Mouse (Mus musculus): ENCODE results near the gene Dpy19l1. TPM values are rescaled to one million over a fixed set of nuclear protein-coding genes. Genes with fewer than 3 reads are reported as not detected.
A peak's percentile ranks its signal among the peaks of the same experiment; 100 is the strongest.

The Dpy19l1 gene
- polyA plus RNA-seq (2015; fragmentation: Nextera tagmentation; extraction: Ambion mirVana): 16.3 and 16.4 TPM in 2 replicates

- Histone ChIP-seq H3K4me1 (peaks cover 9% of the 10 kb centered on the region), H3K27me3 (replicated peaks) (no peaks in the 10 kb centered on the region), H3K36me3 (no peaks in the 10 kb centered on the region), H3K27ac (peak within 1 kb of the TSS; percentile 88), H3K9me3 (no peaks in the 10 kb centered on the region), H3K4me3 (replicated peaks) (peak within 1 kb of the TSS; percentile 77), H3K4me2 (peak within 1 kb of the TSS; percentile 67), H3K9ac (peak within 1 kb of the TSS; percentile 60)
- peak; percentile 97 for ATAC-seq (ENCODE audit: insufficient read depth, low FRiP score, low read depth)
- under 1% methylated on average over 95 of the region's 99 CpGs for WGBS
Measured at GRCm38 (mm10) chr9:24503067-24503857, at the start of gene Dpy19l1. Gene Dpy19l1, minus strand, starts transcription at chr9:24503140.

- 31% methylated on average over 2 of the region's 2 CpGs for WGBS
- Histone ChIP-seq H3K4me3 (replicated peaks) (no peak overlapping the region), H3K9ac (no peak overlapping the region), H3K9me3 (no peaks in the 10 kb centered on the region), H3K4me1 (no peaks in the 10 kb centered on the region), H3K36me3 (no peaks in the 10 kb centered on the region), H3K4me2 (no peak overlapping the region), H3K27me3 (replicated peaks) (no peaks in the 10 kb centered on the region), H3K27ac (no peak overlapping the region)
- ATAC-seq (ENCODE audit: insufficient read depth, low FRiP score, low read depth): no peak
Measured at GRCm38 (mm10) chr9:24538159-24538558, 35.2 kb upstream of the Dpy19l1 start.

GRCm38 (mm10) chr9:24516575-24517139 is 13.7 kb upstream of the Dpy19l1 start:
- Histone ChIP-seq H3K27ac (no peak overlapping the region), H3K27me3 (replicated peaks) (no peaks in the 10 kb centered on the region), H3K4me3 (replicated peaks) (no peak overlapping the region), H3K4me2 (no peak overlapping the region), H3K4me1 (no peaks in the 10 kb centered on the region), H3K9ac (no peak overlapping the region), H3K9me3 (no peaks in the 10 kb centered on the region), H3K36me3 (no peaks in the 10 kb centered on the region)
- 53% methylated on average over 10 of the region's 10 CpGs for WGBS
- ATAC-seq (ENCODE audit: insufficient read depth, low FRiP score, low read depth): no peak

- Histone ChIP-seq H3K27ac (no peak overlapping the region), H3K36me3 (no peaks in the 10 kb centered on the region), H3K4me3 (replicated peaks) (no peak overlapping the region), H3K4me1 (no peaks in the 10 kb centered on the region), H3K27me3 (replicated peaks) (no peaks in the 10 kb centered on the region), H3K9ac (no peak overlapping the region), H3K4me2 (no peak overlapping the region), H3K9me3 (no peaks in the 10 kb centered on the region)
- WGBS: 73% methylated on average over 5 of the region's 5 CpGs
- ATAC-seq (ENCODE audit: insufficient read depth, low FRiP score, low read depth): no peak
Measured at GRCm38 (mm10) chr9:24514078-24514469, 11.1 kb upstream of the Dpy19l1 start.

- 73% methylated on average over 9 of the region's 9 CpGs for WGBS
- ATAC-seq (ENCODE audit: insufficient read depth, low FRiP score, low read depth): no peak
- no peaks in the 10 kb centered on the region for H3K4me1 ChIP-seq
- no peaks in the 10 kb centered on the region for H3K27me3 ChIP-seq (replicated peaks)
- no peak overlapping the region for H3K27ac ChIP-seq
- H3K4me2 ChIP-seq: no peak overlapping the region
- no peaks in the 10 kb centered on the region for H3K9me3 ChIP-seq
- H3K9ac ChIP-seq: no peak overlapping the region
- no peaks in the 10 kb centered on the region for H3K36me3 ChIP-seq
- no peak overlapping the region for H3K4me3 ChIP-seq (replicated peaks)
Measured at GRCm38 (mm10) chr9:24513290-24514077, 10.5 kb upstream of the Dpy19l1 start.

- H3K36me3 ChIP-seq: no peaks in the 10 kb centered on the region
- H3K9ac ChIP-seq: no peak overlapping the region
- no peaks in the 10 kb centered on the region for H3K9me3 ChIP-seq
- H3K27ac ChIP-seq: no peak overlapping the region
- H3K4me2 ChIP-seq: no peak overlapping the region
- no peaks in the 10 kb centered on the region for H3K4me1 ChIP-seq
- ATAC-seq (ENCODE audit: insufficient read depth, low FRiP score, low read depth): no peak
- 84% methylated on average over 5 of the region's 5 CpGs for WGBS
- no peaks in the 10 kb centered on the region for H3K27me3 ChIP-seq (replicated peaks)
- H3K4me3 ChIP-seq (replicated peaks): no peak overlapping the region
Measured at GRCm38 (mm10) chr9:24512121-24512539, 9.2 kb upstream of the Dpy19l1 start.

- no peak for ATAC-seq (ENCODE audit: insufficient read depth, low FRiP score, low read depth)
- Histone ChIP-seq H3K4me2 (no peak overlapping the region), H3K27me3 (replicated peaks) (no peaks in the 10 kb centered on the region), H3K27ac (no peak overlapping the region), H3K9me3 (no peaks in the 10 kb centered on the region), H3K4me3 (replicated peaks) (no peak overlapping the region), H3K4me1 (no peaks in the 10 kb centered on the region), H3K9ac (no peak overlapping the region), H3K36me3 (no peaks in the 10 kb centered on the region)
- WGBS: 79% methylated on average over 4 of the region's 4 CpGs
Measured at GRCm38 (mm10) chr9:24511371-24512120, 8.6 kb upstream of the Dpy19l1 start.

GRCm38 (mm10) chr9:24508880-24509279 is 5.9 kb upstream of the Dpy19l1 start:
- WGBS: 83% methylated on average over 4 of the region's 4 CpGs
- Histone ChIP-seq H3K27ac (no peak overlapping the region), H3K4me2 (no peak overlapping the region), H3K9ac (no peak overlapping the region), H3K4me3 (replicated peaks) (no peak overlapping the region), H3K27me3 (replicated peaks) (no peaks in the 10 kb centered on the region), H3K4me1 (no peaks in the 10 kb centered on the region), H3K9me3 (no peaks in the 10 kb centered on the region), H3K36me3 (no peaks in the 10 kb centered on the region)
- no peak for ATAC-seq (ENCODE audit: insufficient read depth, low FRiP score, low read depth)

GRCm38 (mm10) chr9:24506510-24506909 is 3.6 kb upstream of the Dpy19l1 start:
- no peak overlapping the region for H3K9ac ChIP-seq
- no peak for ATAC-seq (ENCODE audit: insufficient read depth, low FRiP score, low read depth)
- H3K4me2 ChIP-seq: no peak overlapping the region
- H3K4me1 ChIP-seq: peaks cover 4% of the 10 kb centered on the region
- H3K27me3 ChIP-seq (replicated peaks): no peaks in the 10 kb centered on the region
- no peak overlapping the region for H3K27ac ChIP-seq
- H3K9me3 ChIP-seq: no peaks in the 10 kb centered on the region
- no peaks in the 10 kb centered on the region for H3K36me3 ChIP-seq
- H3K4me3 ChIP-seq (replicated peaks): no peak overlapping the region

- H3K9me3 ChIP-seq: no peaks in the 10 kb centered on the region
- no peak overlapping the region for H3K27ac ChIP-seq
- no peak for ATAC-seq (ENCODE audit: insufficient read depth, low FRiP score, low read depth)
- no peak overlapping the region for H3K4me2 ChIP-seq
- no peaks in the 10 kb centered on the region for H3K36me3 ChIP-seq
- whole genome bisulfite sequencing: 66% methylated on average over 5 of the region's 5 CpGs
- no peak overlapping the region for H3K9ac ChIP-seq
- no peaks in the 10 kb centered on the region for H3K27me3 ChIP-seq (replicated peaks)
- peaks cover 6% of the 10 kb centered on the region for H3K4me1 ChIP-seq
- H3K4me3 ChIP-seq (replicated peaks): no peak overlapping the region
Measured at GRCm38 (mm10) chr9:24505017-24505763, 2.2 kb upstream of the Dpy19l1 start.

GRCm38 (mm10) chr9:24504381-24504780 is 1.4 kb upstream of the Dpy19l1 start:
- H3K4me2 ChIP-seq: no peak overlapping the region
- 75% methylated on average over 2 of the region's 2 CpGs for WGBS
- H3K9me3 ChIP-seq: no peaks in the 10 kb centered on the region
- no peak overlapping the region for H3K9ac ChIP-seq
- H3K4me3 ChIP-seq (replicated peaks): no peak overlapping the region
- no peak for ATAC-seq (ENCODE audit: insufficient read depth, low FRiP score, low read depth)
- no peak overlapping the region for H3K27ac ChIP-seq
- peaks cover 9% of the 10 kb centered on the region for H3K4me1 ChIP-seq
- H3K27me3 ChIP-seq (replicated peaks): no peaks in the 10 kb centered on the region
- no peaks in the 10 kb centered on the region for H3K36me3 ChIP-seq

Measured in stomach, embryonic 15.5 days (tissue).